Mouse (Mus musculus) induced T-regulatory cell, adult 2 months (primary cell): Measurements from ENCODE around the gene Gtf2h2.
"Not testable (repeated sequence)": the region's sequence is repeated elsewhere in the genome, so short reads cannot be mapped to it uniquely, and the experiment has no call there.

Experiments
- DNase-seq: peaks from one replicate; pipeline ENCODE4 v3.0.0-alpha.2; 2012; ENCODE audit warnings: low read depth

Gene Gtf2h2

GRCm38 (mm10) chr13:100492061-100492787, at the start of gene Gtf2h2:
Gene Gtf2h2 (minus strand): TSS chr13:100492579.
- DNase-seq = peak; percentile 94

DNA sequence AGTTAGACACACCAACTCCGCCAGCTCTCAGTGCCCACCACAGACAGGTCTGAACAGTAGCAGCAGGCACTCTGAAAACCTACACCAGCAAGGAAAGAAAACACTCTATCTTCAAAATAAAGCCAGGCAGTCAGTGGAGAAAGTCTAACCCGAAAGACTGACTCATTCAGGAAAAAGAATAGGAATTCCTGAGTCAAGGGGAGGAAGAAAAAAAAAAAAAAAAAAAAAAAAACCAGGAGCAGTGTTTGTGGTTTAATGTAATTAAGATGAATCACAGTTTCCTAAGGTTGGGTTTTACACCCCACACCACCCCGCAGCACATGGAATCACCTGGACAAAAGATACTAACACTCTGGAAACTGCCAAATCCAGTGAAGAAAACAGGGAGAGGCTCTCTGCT, 43.8 kb upstream of the Gtf2h2 start:
- no peak for DNase-seq

- DNase-seq = no peak
Observed at GRCm38 (mm10) chr13:100532788-100533365, 40.5 kb upstream of the Gtf2h2 start.

DNA sequence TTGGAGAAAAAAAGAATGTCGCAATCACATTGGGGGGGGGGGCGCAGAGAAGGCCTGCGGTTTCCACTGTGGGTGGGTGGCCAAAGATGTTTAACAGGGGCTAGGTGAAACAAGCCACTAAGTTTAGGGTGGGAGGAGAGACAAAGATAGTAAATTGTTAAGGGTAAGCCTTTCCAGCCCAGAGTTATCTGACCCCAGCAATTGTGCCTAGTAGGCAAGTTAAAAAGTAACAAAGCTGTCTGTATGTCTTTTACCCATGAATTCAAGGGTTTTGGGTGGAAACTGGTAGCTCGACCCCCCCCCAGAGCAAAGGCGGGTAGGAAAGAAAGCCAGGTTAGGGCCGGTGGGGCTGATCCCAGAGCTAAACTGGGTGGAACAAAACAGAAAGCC, 34.3 kb upstream of the Gtf2h2 start:
- no peak for DNase-seq

DNA sequence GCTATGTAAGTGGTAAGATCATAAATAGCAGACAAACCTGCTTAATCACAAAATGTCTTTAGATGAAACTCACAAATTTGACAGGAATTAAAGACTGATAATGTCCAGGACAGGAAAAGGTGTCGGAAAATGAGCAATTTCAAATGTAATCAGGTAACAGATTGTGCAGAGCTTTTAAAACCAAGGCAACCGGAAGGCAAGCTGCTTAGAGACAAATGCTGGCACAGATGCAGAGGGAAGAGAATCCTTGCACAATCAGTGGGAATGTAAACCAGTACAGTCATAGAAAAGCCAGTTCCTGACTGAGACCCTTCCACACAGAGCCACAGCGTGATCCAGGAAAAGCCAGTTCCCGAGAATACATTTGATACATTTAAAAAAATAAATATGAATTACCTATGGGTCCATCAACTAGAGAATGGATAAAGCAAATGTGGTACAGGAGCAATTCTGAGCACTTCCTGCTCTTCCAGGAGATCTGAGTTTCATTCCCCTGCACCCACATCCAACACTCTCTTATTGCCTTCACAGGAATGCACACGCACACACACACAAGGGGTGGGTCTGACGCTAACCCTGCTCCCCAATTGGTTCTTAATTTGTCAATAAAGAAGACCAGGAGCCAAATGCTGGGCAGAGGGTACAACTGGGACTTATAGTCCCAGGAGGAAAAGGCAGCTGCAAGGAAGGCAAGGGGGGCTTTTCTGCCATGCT, 33.7 kb upstream of the Gtf2h2 start:
- no peak for DNase-seq

- DNase-seq = no peak
Observed at GRCm38 (mm10) chr13:100524896-100525295, 32.5 kb upstream of the Gtf2h2 start.

DNA sequence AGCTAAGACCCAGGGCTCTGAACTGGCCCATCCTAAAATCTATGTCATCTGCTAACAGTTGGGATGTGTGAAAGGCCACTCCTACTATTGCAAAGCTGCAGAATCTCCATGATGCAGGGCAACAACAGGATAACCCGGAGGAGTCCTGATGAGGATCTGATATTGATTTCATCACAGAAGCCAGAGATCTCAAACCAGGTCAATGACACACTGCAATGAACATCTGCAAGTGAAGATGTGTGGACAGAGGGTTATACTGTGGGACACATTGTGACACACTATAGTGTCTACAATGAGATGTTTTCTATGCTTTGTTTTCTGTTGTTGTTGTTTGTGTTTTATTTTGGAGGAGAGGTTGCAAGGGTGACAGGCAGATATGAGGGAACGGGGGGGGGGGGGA, 31.3 kb upstream of the Gtf2h2 start:
- DNase-seq = no peak

- DNase-seq = no peak
Observed at GRCm38 (mm10) chr13:100521724-100522591, 29.6 kb upstream of the Gtf2h2 start.

- DNase-seq = no peak
Observed at GRCm38 (mm10) chr13:100519162-100519561, 26.8 kb upstream of the Gtf2h2 start.

DNA sequence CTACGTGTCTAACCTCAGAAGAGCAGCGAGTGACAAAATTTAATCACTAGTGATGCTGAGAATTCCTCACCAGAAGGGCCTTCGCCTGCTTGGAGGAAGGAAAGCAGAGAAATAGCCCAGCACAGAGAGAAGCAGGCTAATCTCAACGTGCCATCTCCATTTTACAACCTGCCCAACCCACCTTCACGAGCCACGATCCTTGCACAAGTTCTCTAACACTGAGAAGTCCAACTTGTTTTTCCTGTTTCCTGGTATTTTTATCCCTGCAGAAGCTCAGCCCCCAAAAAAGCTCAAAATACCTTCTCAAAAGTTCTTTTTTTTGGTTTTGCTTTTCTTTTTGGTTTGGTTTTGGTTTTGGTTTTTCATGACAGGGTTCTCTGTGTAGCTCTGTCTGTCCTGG, 25.8 kb upstream of the Gtf2h2 start:
- DNase-seq = peak; percentile 6

DNA sequence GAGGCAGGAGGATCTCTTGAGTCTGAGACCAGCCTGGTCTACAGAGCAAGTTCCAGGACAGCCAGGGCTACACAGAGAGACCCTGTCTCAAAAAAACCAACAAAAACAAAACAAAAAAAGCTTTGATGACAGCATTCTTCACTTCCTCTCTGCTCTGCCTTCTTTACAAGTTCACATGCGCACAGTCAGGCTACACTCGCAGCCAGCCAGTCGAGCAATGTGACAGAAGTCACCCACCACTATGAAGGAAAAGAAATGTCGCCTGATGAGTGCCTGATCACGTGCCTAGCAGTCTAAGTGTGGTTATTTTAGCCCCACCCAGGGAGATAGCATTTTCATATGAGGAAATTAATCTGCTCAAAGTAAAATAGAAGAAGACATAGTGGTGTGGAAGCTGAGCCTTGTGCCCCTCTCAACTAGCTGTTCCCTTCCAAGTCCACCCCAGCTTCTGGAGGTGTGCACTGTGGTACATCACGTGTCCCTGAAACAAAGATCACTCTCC, 25.3 kb upstream of the Gtf2h2 start:
- no peak for DNase-seq

DNA sequence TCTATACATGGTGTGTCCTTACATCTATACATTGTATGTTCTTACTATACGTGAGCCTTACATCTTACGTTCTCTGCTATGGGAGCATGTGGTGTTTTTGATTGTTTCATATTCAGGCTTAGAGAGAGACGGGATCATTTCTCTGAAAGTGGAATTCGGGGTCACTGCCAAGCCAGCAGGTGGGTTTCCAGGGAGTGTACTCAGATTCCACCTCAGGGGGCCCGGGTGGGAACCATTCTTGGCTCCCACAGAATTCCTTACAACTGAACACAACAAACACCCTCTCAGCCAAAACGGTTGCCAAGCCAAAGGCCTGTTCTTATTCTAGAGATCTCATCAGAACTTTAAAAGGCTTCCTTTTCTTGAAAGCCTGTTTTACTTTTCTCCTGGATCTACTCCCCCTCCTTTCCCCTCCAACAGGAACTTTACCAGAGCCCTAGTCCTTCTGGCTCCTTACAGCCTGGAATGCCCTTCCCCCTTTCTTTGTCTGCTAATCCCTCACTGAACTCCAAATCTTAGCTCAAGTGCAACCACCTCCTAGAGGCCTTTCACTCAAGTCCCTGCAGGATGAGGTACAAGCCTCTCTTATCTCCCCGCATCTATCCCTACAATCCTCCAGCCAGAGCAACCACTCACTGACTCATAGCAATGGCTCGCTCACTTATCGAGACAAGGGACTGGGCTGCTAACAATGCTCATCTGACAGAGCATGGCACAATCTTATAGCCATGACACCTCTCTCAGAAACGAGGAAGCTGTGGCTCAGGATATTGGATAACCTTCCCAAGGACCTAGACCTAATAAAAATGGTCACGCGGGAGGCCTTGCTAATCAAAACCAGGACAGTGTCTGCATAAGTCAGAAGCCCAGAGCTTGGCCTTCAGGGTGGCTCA, 24.1 kb upstream of the Gtf2h2 start:
- no peak for DNase-seq

DNA sequence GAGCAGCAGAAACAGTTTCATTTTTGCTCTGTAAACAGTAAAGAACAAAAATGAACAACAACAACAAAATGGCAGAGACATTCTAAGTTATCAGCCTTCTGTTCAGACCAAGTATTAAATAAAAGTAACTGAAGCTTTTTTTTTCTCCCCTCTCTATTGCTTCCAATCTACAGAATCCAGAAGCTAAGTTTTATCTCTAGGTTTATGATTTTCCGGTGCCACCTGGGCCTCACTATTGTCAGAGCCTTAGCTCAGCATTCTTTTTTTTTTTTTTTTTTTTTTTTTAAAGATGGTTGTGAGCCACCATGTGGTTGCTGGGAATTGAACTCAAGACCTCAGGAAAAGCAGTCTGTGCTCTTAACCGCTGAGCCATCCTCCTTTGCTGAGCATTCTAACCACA, 20.4 kb upstream of the Gtf2h2 start:
- no peak for DNase-seq

DNA sequence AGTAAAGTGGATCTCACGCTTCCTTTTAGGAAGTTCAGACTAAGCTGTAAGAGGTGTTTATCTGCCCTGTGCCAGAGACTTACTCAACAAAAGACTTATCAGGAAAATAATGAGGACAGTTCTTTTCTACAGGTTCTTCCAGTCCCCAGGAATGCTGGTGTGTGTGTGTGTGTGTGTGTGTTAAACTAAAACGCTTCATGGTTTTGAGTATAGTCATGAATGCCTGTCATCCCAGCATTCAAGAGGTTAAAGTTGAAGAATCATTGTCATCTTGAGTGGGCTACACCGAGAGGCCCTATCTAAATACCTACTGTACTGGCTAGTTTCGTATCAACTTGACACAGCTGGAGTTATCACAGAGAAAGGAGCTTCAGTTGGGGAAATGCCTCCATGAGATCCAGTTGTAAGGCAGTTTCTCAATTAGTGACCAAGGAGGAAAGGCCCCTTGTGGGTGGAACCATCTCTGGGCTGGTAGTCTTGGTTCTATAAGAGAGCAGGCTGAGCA, 19.5 kb upstream of the Gtf2h2 start:
- no peak for DNase-seq

- peak; percentile 26 for DNase-seq
Observed at GRCm38 (mm10) chr13:100511146-100511859, 18.9 kb upstream of the Gtf2h2 start.

GRCm38 (mm10) chr13:100499625-100500024, 7.2 kb upstream of the Gtf2h2 start:
- not testable (repeated sequence) for DNase-seq

- DNase-seq = no peak
Observed at GRCm38 (mm10) chr13:100495337-100495736, 3.0 kb upstream of the Gtf2h2 start.

- DNase-seq = peak; percentile 57
Observed at GRCm38 (mm10) chr13:100494370-100494769, 2.0 kb upstream of the Gtf2h2 start.

DNA sequence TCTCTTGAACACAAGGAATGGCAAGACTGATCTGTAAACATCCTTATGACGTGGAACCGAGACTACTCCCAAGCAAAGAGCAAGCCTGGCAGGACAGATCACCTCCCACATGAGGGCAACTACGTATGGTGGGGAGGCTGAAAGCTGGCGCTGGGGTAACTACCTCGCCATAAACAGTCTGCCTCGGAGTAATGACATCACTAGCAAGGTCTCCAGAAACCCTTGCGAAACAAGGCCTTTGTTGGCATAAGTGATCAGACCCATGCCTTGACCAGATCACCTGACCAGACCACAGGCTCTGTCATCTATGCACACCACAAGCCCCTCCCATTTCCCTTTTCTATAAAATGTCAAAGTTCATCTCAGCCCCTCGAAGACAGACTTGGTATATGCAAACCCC, 934 bp upstream of the Gtf2h2 start:
- peak; percentile 59 for DNase-seq

GRCm38 (mm10) chr13:100491623-100492022, 756 bp downstream of the Gtf2h2 start:
- no peak for DNase-seq
